Mouse (Mus musculus) testis, adult 2 months (tissue): ENCODE data around the gene Hpd.

ENCODE experiments used
- CTCF ChIP-seq: fragments of 200-500 bp; IDR thresholded peaks from 2 replicates; pipeline ENCODE4 v1.5.1; 2012; ENCODE audit warnings: low read depth, mild to moderate bottlenecking, inconsistent platforms, low read length, moderate library complexity; ENCODE audit not compliant: control insufficient read depth, insufficient read depth, insufficient replicate concordance
- POLR2A ChIP-seq: fragments of 200-500 bp; IDR thresholded peaks from 2 replicates; pipeline ENCODE4 v1.6.1; 2012; ENCODE audit warnings: low read depth, mild to moderate bottlenecking, inconsistent platforms, low read length, moderate library complexity; ENCODE audit not compliant: control insufficient read depth

- TF ChIP-seq POLR2A (no peak), CTCF (no peak)
Observed at GRCm38 (mm10) chr5:123130030-123130813, 52.3 kb downstream of the Hpd start.
